In genomic region chr5:130001356-130001987, GRCm38 (mm10) we compare ENCODE assay signal across 9 mouse cellular contexts. TPM values are rescaled to one million over a fixed set of nuclear protein-coding genes. Genes with fewer than 3 reads are reported as not detected.
DNase-seq lines count a peak whose midpoint lies in the region; ATAC-seq and TF ChIP-seq lines count a peak whose summit lies in the region.
"Had no signal": no experiment of that assay in that cellular context is flagged by ENCODE, and none has a peak within 500 bp of the region (broad histone marks: within the 10 kb centered on the region; RNA-seq: fewer than 3 reads in every experiment).

No protein-coding gene starts in this region.

- TF ChIP-seq POLR2A in heart, adult 2 months (IDR thresholded peaks at IDR 0.05; ENCODE audit: insufficient read depth, low read depth, low read length): no peak

- WGBS in heart, embryonic 11.5 days (ENCODE audit: insufficient replicate concordance): 64% methylated on average over 5 of the region's 5 CpGs
- WGBS in heart, adult 2 months: 69% methylated on average over 5 of the region's 5 CpGs
- WGBS in midbrain, embryonic 12.5 days: 73% methylated on average over 5 of the region's 5 CpGs

- H3K79me2 ChIP-seq in heart, adult 2 months (replicated peaks; ENCODE audit: control insufficient read depth, insufficient read depth, low read length): no peaks in the 10 kb centered on the region

- DNase-seq in heart, adult 2 months: no peak
- DNase-seq in G1E (ENCODE audit: low spot score): peak; percentile 54
- peak; percentile 27 for DNase-seq in induced T-regulatory cell, adult 2 months (ENCODE audit: low read depth)
- DNase-seq in embryo, embryonic 9.5 days (ENCODE audit: extremely low spot score): no peak
- no peak for DNase-seq in cerebellum, adult 9-11 months
- no peak for DNase-seq in adrenal gland, adult 2 months

- H3K4me2 ChIP-seq in heart, embryonic 11.5 days: peak overlapping the region; percentile 81
- peak overlapping the region; percentile 76; the same call in 1 of the 2 replicates for H3K4me2 ChIP-seq in midbrain, embryonic 12.5 days (replicated peaks)

- no peak overlapping the region for H3K27ac ChIP-seq in heart, embryonic 11.5 days (ENCODE audit: low read depth, low read length)
- H3K27ac ChIP-seq in heart, adult 2 months: no peak overlapping the region; the same call in 1 of the 2 replicates
- H3K27ac ChIP-seq in midbrain, embryonic 12.5 days (replicated peaks): no peak overlapping the region

- no peaks in the 10 kb centered on the region for H3K9me3 ChIP-seq in heart, embryonic 11.5 days (replicated peaks; ENCODE audit: control insufficient read depth, low read length)
- H3K9me3 ChIP-seq in G1E (replicated peaks): peaks cover 5% of the 10 kb centered on the region
- H3K9me3 ChIP-seq in midbrain, embryonic 12.5 days: peaks cover 12% of the 10 kb centered on the region; the same call in 1 of the 2 replicates

- no peak overlapping the region for H3K9ac ChIP-seq in heart, embryonic 11.5 days (ENCODE audit: low read depth, low read length)
- no peak overlapping the region for H3K9ac ChIP-seq in heart, adult 2 months (ENCODE audit: low read depth, low read length)
- 0 out of 2 replicates have a peak overlapping the region, but pooled peaks have one; percentile 6 for H3K9ac ChIP-seq in midbrain, embryonic 12.5 days (replicated peaks)

- no peak for TF ChIP-seq EP300 in heart, adult 2 months (IDR thresholded peaks at IDR 0.05; ENCODE audit: insufficient read depth, low read depth, low read length)

- intact Hi-C loops in heart, adult 2 months (cut with DNase I): no loop called here

- no peaks in the 10 kb centered on the region for H3K4me1 ChIP-seq in heart, embryonic 11.5 days (ENCODE audit: control insufficient read depth, insufficient read depth, low read length)
- peaks cover 7% of the 10 kb centered on the region for H3K4me1 ChIP-seq in heart, adult 2 months (ENCODE audit: control insufficient read depth, insufficient read depth, low read length)
- H3K4me1 ChIP-seq in G1E (ENCODE audit: insufficient read depth, low read depth, low read length): peaks cover 56% of the 10 kb centered on the region
- H3K4me1 ChIP-seq in midbrain, embryonic 12.5 days: peaks cover 12% of the 10 kb centered on the region; the same call in 1 of the 2 replicates

- peak overlapping the region; percentile 65; the same call in 1 of the 2 replicates for H3K4me3 ChIP-seq in heart, embryonic 11.5 days (ENCODE audit: low read depth, low read length)
- H3K4me3 ChIP-seq in heart, adult 2 months: no peak overlapping the region
- peak overlapping the region; percentile 81 for H3K4me3 ChIP-seq in G1E (ENCODE audit: low read depth, low read length)
- H3K4me3 ChIP-seq in midbrain, embryonic 12.5 days: peak overlapping the region; percentile 50; the same call in 1 of the 2 replicates

- H3K36me3 ChIP-seq in heart, embryonic 11.5 days (ENCODE audit: control insufficient read depth, insufficient read depth, low read length): no peaks in the 10 kb centered on the region
- no peaks in the 10 kb centered on the region for H3K36me3 ChIP-seq in heart, adult 2 months (ENCODE audit: control insufficient read depth, insufficient read depth, low read length)
- peaks cover 51% of the 10 kb centered on the region for H3K36me3 ChIP-seq in G1E (replicated peaks)
- no peaks in the 10 kb centered on the region for H3K36me3 ChIP-seq in midbrain, embryonic 12.5 days

- no peak for ATAC-seq in heart, embryonic 11.5 days (replicated peaks; ENCODE audit: insufficient number of reproducible peaks, low FRiP score, low TSS enrichment)
- ATAC-seq in G1E (ENCODE audit: extremely low read depth, insufficient number of reproducible peaks, low FRiP score, poor library complexity, severe bottlenecking): peak; percentile 22; the same call in 1 of the 2 replicates
- no peak for ATAC-seq in midbrain, embryonic 12.5 days (ENCODE audit: low FRiP score, low read depth)

- no peak for TF ChIP-seq CTCF in heart, adult 2 months (IDR thresholded peaks at IDR 0.05)
- TF ChIP-seq CTCF in G1E (IDR thresholded peaks at IDR 0.05; ENCODE audit: low read depth, low read length): no peak

- H3K27me3 ChIP-seq in heart, embryonic 11.5 days (ENCODE audit: control insufficient read depth, insufficient read depth, low read length): no peaks in the 10 kb centered on the region
- H3K27me3 ChIP-seq in heart, adult 2 months (ENCODE audit: control insufficient read depth, insufficient read depth, low read length): no peaks in the 10 kb centered on the region
- no peaks in the 10 kb centered on the region for H3K27me3 ChIP-seq in G1E (ENCODE audit: insufficient read depth, low read length)
- no peaks in the 10 kb centered on the region for H3K27me3 ChIP-seq in midbrain, embryonic 12.5 days
- H3K27me3 ChIP-seq: Patski had no signal

RNA-seq across cellular contexts. Expression of gene Gusb, which starts 1.4 kb away (rescaled TPM):
- polyA plus RNA-seq in heart, embryonic 11.5 days (2014; fragmentation: Nextera tagmentation; extraction: Ambion mirVana): 50.2 and 62.8 TPM in 2 replicates
- total RNA-seq in heart, adult 2 months (2021): 10 to 100 TPM; 12.8 to 13.0 TPM
- 17.9 and 25.3 TPM in 2 replicates for polyA plus RNA-seq in heart, adult 2 months (2012; rRNA removed)
- total RNA-seq in G1E (2014; fragmentation: Nextera tagmentation) (53.6 and 54.1 TPM in 2 replicates), G1E (2017) (68.0 and 74.6 TPM in 2 replicates)
- 19.5 and 21.9 TPM in 2 replicates for polyA plus RNA-seq in G1E (2012)
- polyA plus RNA-seq in midbrain, embryonic 12.5 days (2016; fragmentation: Nextera tagmentation; extraction: Ambion mirVana): 25.3 and 29.7 TPM in 2 replicates
- 10 to 100 TPM; 42.6 to 57.1 TPM for total RNA-seq in adrenal gland, adult 2 months (2021)
- 35.4 and 41.9 TPM in 2 replicates for polyA plus RNA-seq in adrenal gland, adult 2 months (2012; rRNA removed)

RNA-seq across cellular contexts. Expression of gene Asl, which starts 27.6 kb away (rescaled TPM):
- polyA plus RNA-seq in heart, embryonic 11.5 days (2014; fragmentation: Nextera tagmentation; extraction: Ambion mirVana): 18.2 and 18.6 TPM in 2 replicates
- total RNA-seq in heart, adult 2 months (2021): 1 to 10 TPM; 3.2 to 4.6 TPM
- 5.9 and 6.5 TPM in 2 replicates for polyA plus RNA-seq in heart, adult 2 months (2012; rRNA removed)
- total RNA-seq in G1E (2014; fragmentation: Nextera tagmentation) (32.8 and 48.6 TPM in 2 replicates), G1E (2017) (29.4 and 34.2 TPM in 2 replicates)
- polyA plus RNA-seq in G1E (2012): 22.6 and 23.9 TPM in 2 replicates
- polyA plus RNA-seq in midbrain, embryonic 12.5 days (2016; fragmentation: Nextera tagmentation; extraction: Ambion mirVana): 26.5 and 29.1 TPM in 2 replicates
- 100 to 1,000 TPM in 1 of 2 experiments, 10 to 100 TPM in 1; 92.5 to 106 TPM for total RNA-seq in adrenal gland, adult 2 months (2021)
- 74.2 and 115 TPM in 2 replicates for polyA plus RNA-seq in adrenal gland, adult 2 months (2012; rRNA removed)

RNA-seq across cellular contexts. Expression of gene Crcp, which starts 27.6 kb away (rescaled TPM):
- polyA plus RNA-seq in heart, embryonic 11.5 days (2014; fragmentation: Nextera tagmentation; extraction: Ambion mirVana): 21.0 and 22.1 TPM in 2 replicates
- 10 to 100 TPM in 1 of 2 experiments, 1 to 10 TPM in 1; 9.3 to 11.2 TPM for total RNA-seq in heart, adult 2 months (2021)
- 9.5 and 10.3 TPM in 2 replicates for polyA plus RNA-seq in heart, adult 2 months (2012; rRNA removed)
- total RNA-seq in G1E (2014; fragmentation: Nextera tagmentation) (86.2 and 94.0 TPM in 2 replicates), G1E (2017) (45.0 and 46.7 TPM in 2 replicates)
- 10.2 and 12.4 TPM in 2 replicates for polyA plus RNA-seq in G1E (2012)
- 59.4 and 66.5 TPM in 2 replicates for polyA plus RNA-seq in midbrain, embryonic 12.5 days (2016; fragmentation: Nextera tagmentation; extraction: Ambion mirVana)
- 10 to 100 TPM; 33.6 to 43.0 TPM for total RNA-seq in adrenal gland, adult 2 months (2021)
- polyA plus RNA-seq in adrenal gland, adult 2 months (2012; rRNA removed): 6.6 and 10.2 TPM in 2 replicates

RNA-seq across cellular contexts. Expression of gene Vkorc1l1, which starts 59.7 kb away (rescaled TPM):
- 16.3 and 16.7 TPM in 2 replicates for polyA plus RNA-seq in heart, embryonic 11.5 days (2014; fragmentation: Nextera tagmentation; extraction: Ambion mirVana)
- 10 to 100 TPM; 14.3 to 17.9 TPM for total RNA-seq in heart, adult 2 months (2021)
- polyA plus RNA-seq in heart, adult 2 months (2012; rRNA removed): 12.4 and 18.3 TPM in 2 replicates
- total RNA-seq in G1E (2014; fragmentation: Nextera tagmentation) (122 and 152 TPM in 2 replicates), G1E (2017) (76.7 and 90.2 TPM in 2 replicates)
- polyA plus RNA-seq in G1E (2012): 21.6 and 24.1 TPM in 2 replicates
- polyA plus RNA-seq in midbrain, embryonic 12.5 days (2016; fragmentation: Nextera tagmentation; extraction: Ambion mirVana): 40.7 and 41.8 TPM in 2 replicates
- total RNA-seq in adrenal gland, adult 2 months (2021): 10 to 100 TPM; 23.0 to 33.8 TPM
- 9.8 and 10.4 TPM in 2 replicates for polyA plus RNA-seq in adrenal gland, adult 2 months (2012; rRNA removed)

Comparison
In these comparisons a context has a peak if more than half of its experiments do, and no peak if none do; other contexts are left out.
1. DNase-seq: peak in G1E (single experiment) and induced T-regulatory cell, adult 2 months (single experiment); none in heart, adult 2 months (0 of 2), embryo, embryonic 9.5 days (single experiment), cerebellum, adult 9-11 months (single experiment) and adrenal gland, adult 2 months (single experiment).